Comparison of ENCODE assay signal across 8 mouse cellular contexts in the genomic region with DNA sequence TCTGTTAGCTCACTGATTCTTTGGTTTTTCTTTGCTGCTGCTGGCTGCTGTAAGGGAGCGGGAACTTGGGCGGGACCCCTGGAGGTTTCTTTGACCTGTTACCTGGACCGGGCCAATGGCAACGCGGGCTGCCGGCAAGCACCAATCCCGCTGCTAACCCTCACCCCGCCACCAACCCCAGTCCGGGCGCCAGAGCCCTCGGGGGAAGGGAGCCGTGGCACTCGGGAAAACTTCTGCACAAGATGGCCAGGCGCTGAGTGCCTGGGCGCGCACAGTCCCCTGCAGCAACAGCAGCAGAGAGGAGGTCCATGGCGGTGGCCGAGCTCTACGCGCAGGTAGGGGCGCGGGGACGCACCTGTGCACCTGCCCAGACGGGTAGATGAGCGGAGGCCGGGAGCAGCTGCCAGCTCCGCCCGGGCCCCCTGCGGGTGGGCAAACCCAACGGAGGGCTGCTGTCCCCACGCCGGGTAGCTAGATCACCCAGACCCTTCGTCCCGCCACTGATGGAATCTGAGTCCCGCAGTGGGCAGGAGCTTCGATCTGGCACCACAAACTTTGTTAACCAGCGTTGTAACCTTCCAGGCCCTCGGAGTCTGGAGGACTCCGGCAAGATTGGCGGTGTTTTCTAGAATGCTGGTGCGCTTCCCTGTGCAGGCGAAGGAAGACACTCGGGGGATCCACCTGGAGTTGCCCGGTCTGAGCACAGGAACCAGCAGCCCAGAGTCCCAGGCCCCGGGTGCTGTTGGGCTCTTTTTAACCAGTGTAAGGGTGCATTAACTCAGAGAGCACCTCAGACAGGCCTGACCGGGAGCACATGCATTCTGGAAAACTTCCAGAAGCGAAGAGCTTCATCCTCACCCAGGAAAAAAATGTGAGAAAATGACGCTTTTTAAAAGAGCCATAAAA. TPM values are rescaled to one million over a fixed set of nuclear protein-coding genes. Genes with fewer than 3 reads are reported as not detected.
DNase-seq lines count a peak whose midpoint lies in the region; ATAC-seq and TF ChIP-seq lines count a peak whose summit lies in the region.

A gene (plus strand): TSS at position 180 of the 906 bp plus-strand sequence.

- no peak within 1 kb of the TSS for H3K27ac ChIP-seq in cerebellum, adult 2 months (ENCODE audit: insufficient read depth, low read length)
- H3K27ac ChIP-seq in forebrain, embryonic 10.5 days = peak within 1 kb of the TSS; percentile 36; the same call in 1 of the 2 replicates

- TF ChIP-seq POLR2A in cerebellum, adult 2 months (IDR thresholded peaks at IDR 0.05; ENCODE audit: borderline replicate concordance, insufficient read depth, low read length) = no peak

- peak within 1 kb of the TSS; percentile 25 for H3K4me3 ChIP-seq in cerebellum, adult 2 months (replicated peaks; ENCODE audit: insufficient read depth, low read depth, low read length)
- peak within 1 kb of the TSS; percentile 63 for H3K4me3 ChIP-seq in forebrain, embryonic 10.5 days

- H3K4me1 ChIP-seq in cerebellum, adult 2 months (ENCODE audit: control insufficient read depth, insufficient read depth, low read length) = no peaks in the 10 kb centered on the region
- H3K4me1 ChIP-seq in forebrain, embryonic 10.5 days = peaks cover 21% of the 10 kb centered on the region

- WGBS in cerebellum, adult 2 months = 9% methylated on average over 48 of the region's 48 CpGs
- WGBS in forebrain, embryonic 10.5 days = 1% methylated on average over 48 of the region's 48 CpGs

- H3K9me3 ChIP-seq in forebrain, embryonic 10.5 days = no peaks in the 10 kb centered on the region

- no peak for TF ChIP-seq CTCF in cerebellum, adult 2 months (IDR thresholded peaks at IDR 0.05; ENCODE audit: borderline replicate concordance, insufficient read depth, low read depth, low read length)

- intact Hi-C loops in heart, postnatal 25 days (cut with DNase I) = no loop called here

- no peaks in the 10 kb centered on the region for H3K36me3 ChIP-seq in forebrain, embryonic 10.5 days (replicated peaks)

- H3K27me3 ChIP-seq in cerebellum, adult 2 months (ENCODE audit: control insufficient read depth, insufficient read depth, low read length) = no peaks in the 10 kb centered on the region
- peaks cover 63% of the 10 kb centered on the region for H3K27me3 ChIP-seq in forebrain, embryonic 10.5 days (ENCODE audit: poor library complexity, severe bottlenecking)

- peak in 1 of 2 experiments; percentile 34 for DNase-seq in cerebellum, adult 2 months
- DNase-seq in cerebellum, postnatal 4 days (ENCODE audit: low spot score in 2 of 2) = no peak
- DNase-seq in forebrain, embryonic 10.5 days (ENCODE audit: extremely low spot score, low spot score) = peak; percentile 56
- DNase-seq in heart, postnatal 25 days (ENCODE audit: low spot score) = peak; percentile 28
- DNase-seq in kidney, postnatal 4 days = peak; percentile 74 to 83
- peak; percentile 65 for DNase-seq in urinary bladder, postnatal 14 days (ENCODE audit: low spot score)
- no peak for DNase-seq in layer of hippocampus, adult 9-10 months (ENCODE audit: low spot score)

- peak; percentile 26; the same call in 1 of the 2 replicates for ATAC-seq in megakaryocyte-erythroid progenitor cell, adult 5-6 weeks (replicated peaks; ENCODE audit: low FRiP score, low TSS enrichment, poor library complexity, severe bottlenecking)

RNA-seq across cellular contexts. Expression of the gene that starts here (rescaled TPM):
- 3.9 and 4.1 TPM in 2 replicates for polyA plus RNA-seq in cerebellum, adult 2 months (2012; rRNA removed)
- 0.61 and 1.1 TPM in 2 replicates for polyA plus RNA-seq in forebrain, embryonic 10.5 days (2016; fragmentation: Nextera tagmentation; extraction: Ambion mirVana)
- 1 to 10 TPM; 5.6 to 7.1 TPM for total RNA-seq in heart, postnatal 25 days (2021)
- not detected in 2 replicates for total RNA-seq in megakaryocyte-erythroid progenitor cell, adult 5-6 weeks (2014; fragmentation: Nextera tagmentation)
- 0.38 TPM in 1 of 2 replicates, not detected in the other for total RNA-seq in megakaryocyte-erythroid progenitor cell, adult 5-6 weeks (2017)

Comparison
In these comparisons a context has a peak if more than half of its experiments do, and no peak if none do; other contexts are left out.
1. RNA of the gene that starts here (total RNA-seq): 5.6 to 7.1 TPM in heart, postnatal 25 days; 0.38 TPM in megakaryocyte-erythroid progenitor cell, adult 5-6 weeks; every median in the first group is over 4 times any median in the second.
2. Peak in ATAC-seq in megakaryocyte-erythroid progenitor cell, adult 5-6 weeks; RNA of the gene not detected or under 1 TPM.
3. DNase-seq: peak in forebrain, embryonic 10.5 days (single experiment), heart, postnatal 25 days (single experiment), kidney, postnatal 4 days (2 of 2) and urinary bladder, postnatal 14 days (single experiment); none in cerebellum, postnatal 4 days (0 of 2) and layer of hippocampus, adult 9-10 months (single experiment).